Mouse (Mus musculus) granulocyte monocyte progenitor cell, adult 5-6 weeks (primary cell): Measurements from ENCODE around the gene Zfp991. TPM values are rescaled to one million over a fixed set of nuclear protein-coding genes. Genes with fewer than 3 reads are reported as not detected.

ENCODE experiments used
- total RNA-seq, 2 experiments: library from RNA; stranded (forward) in 1 of 2; stranded (reverse) in 1 of 2; fragments of 200-712, 200-1000 nt in 1 of 2; fragments of >200 nt in 1 of 2; fragmentation: Nextera tagmentation in 1 of 2; gene quantifications; 2 replicates each; pipeline ENCODE4 v1.2.3; 2014 to 2017

The Zfp991 gene
- total RNA-seq, 2 experiments from 2014 or later: 35.1 to 36.1 TPM

Other genes starting within 250 kb of the Zfp991 start
- gene Gm21411, start 222.4 kb upstream of the Zfp991 start, total RNA-seq (2014; fragmentation: Nextera tagmentation): not detected in 2 replicates
- gene Gm21411, start 222.4 kb upstream of the Zfp991 start, total RNA-seq (2017): not detected in 2 replicates
- gene Zfp989, start 160.1 kb upstream of the Zfp991 start, total RNA-seq (2014; fragmentation: Nextera tagmentation): 0.77 TPM in 1 of 2 replicates, not detected in the other
- gene Zfp989, start 160.1 kb upstream of the Zfp991 start, total RNA-seq (2017): 0.21 TPM in 1 of 2 replicates, not detected in the other
- not detected in 2 replicates for gene Rex2, start 110.2 kb upstream of the Zfp991 start, total RNA-seq (2014; fragmentation: Nextera tagmentation)
- not detected in 2 replicates for gene Rex2, start 110.2 kb upstream of the Zfp991 start, total RNA-seq (2017)
- gene Zfp988, start 173.6 kb downstream of the Zfp991 start, total RNA-seq (2014; fragmentation: Nextera tagmentation): 0.51 TPM in 1 of 2 replicates, not detected in the other
- 0.22 TPM in 1 of 2 replicates, not detected in the other for gene Zfp988, start 173.6 kb downstream of the Zfp991 start, total RNA-seq (2017)
- not detected in 2 replicates for gene Zfp978, start 229.3 kb downstream of the Zfp991 start, total RNA-seq (2014; fragmentation: Nextera tagmentation)
- not detected in 2 replicates for gene Zfp978, start 229.3 kb downstream of the Zfp991 start, total RNA-seq (2017)